Mouse (Mus musculus) C2C12 (cell line): Measurements from ENCODE around the gene Zfp329.

ENCODE experiments used
- CTCF ChIP-seq: IDR thresholded peaks from one replicate; pipeline ENCODE4 v1.5.1; 2011; ENCODE audit not compliant: control insufficient read depth, insufficient read depth, insufficient read length
- MAX ChIP-seq: IDR thresholded peaks from one replicate; pipeline ENCODE4 v1.6.1; 2011; ENCODE audit warnings: mild to moderate bottlenecking, control low read depth

GRCm38 (mm10) chr7:12835193-12835671, 16.6 kb upstream of the Zfp329 start:
- TF ChIP-seq CTCF: no peak
- TF ChIP-seq MAX: no peak
